Mouse (Mus musculus) heart, adult 11 months (tissue): ENCODE results near the gene Pspc1.
"Not testable (repeated sequence)": the region's sequence is repeated elsewhere in the genome, so short reads cannot be mapped to it uniquely, and the experiment has no call there.

Source experiments
- DNase-seq: peaks from one replicate; pipeline ENCODE4 v3.0.0; 2022

The Pspc1 gene

GRCm38 (mm10) chr14:56778200-56778932, at the start of gene Pspc1:
Gene Pspc1 (minus strand): TSS chr14:56778316.
- peak; percentile 100 for DNase-seq

DNA sequence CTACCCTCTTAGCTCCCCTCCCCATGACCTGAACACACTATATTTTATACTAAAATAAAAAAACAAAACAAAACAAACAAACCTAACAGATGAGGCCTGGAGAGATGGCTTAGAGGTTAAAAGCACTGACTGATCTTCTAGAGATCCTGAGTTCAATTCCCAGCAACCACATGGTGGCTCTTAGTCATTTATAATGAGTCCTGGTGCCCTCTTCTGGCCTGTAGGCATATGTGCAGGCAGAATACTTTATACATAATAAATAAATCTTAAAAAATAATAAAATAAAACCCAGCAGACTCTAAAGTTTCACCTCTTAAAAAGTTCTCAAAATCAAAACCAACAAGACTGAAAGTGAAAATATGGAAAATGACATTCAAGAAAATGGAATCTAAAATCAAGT, 46.4 kb upstream of the Pspc1 start:
- DNase-seq = no peak

- no peak for DNase-seq
Measured at GRCm38 (mm10) chr14:56817616-56818015, 39.5 kb upstream of the Pspc1 start.

DNA sequence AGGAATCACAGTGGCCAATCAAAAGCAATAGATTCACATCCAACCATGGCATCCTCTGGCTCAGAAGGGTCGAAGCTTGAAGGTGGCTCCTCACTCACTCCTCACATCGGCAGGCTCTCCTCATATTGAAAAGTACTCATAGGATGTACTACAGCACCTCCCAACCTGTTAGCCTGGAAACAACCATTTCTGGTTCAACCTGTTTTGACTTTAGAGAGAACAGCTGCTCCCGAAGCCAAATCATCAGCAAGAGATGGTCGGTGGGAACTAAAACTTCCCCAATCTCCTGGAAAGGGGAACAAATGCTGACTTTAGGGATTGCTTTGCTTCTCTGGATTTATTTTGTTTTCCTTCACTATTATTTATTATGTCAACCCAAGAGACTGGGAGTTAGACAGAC, 39.0 kb upstream of the Pspc1 start:
- no peak for DNase-seq

DNA sequence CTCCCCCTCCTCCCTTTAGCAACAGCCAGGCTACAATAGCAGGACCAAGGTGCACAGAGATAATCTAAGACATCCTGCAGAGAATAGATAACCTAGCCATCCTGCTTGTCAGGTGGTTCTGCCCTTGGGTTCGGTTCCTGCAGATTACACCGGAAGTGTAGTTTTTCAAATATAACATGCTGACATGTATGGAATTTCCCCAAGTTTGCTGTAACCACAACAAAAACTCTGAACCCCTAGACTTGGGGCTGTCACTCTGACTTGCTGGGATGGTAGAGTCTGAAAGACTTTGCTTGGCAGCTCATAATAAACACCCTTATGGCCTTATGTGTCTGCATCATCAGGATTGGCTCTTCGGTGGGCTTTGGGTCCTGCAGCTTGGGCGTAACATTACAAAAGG, 38.4 kb upstream of the Pspc1 start:
- DNase-seq = no peak

DNA sequence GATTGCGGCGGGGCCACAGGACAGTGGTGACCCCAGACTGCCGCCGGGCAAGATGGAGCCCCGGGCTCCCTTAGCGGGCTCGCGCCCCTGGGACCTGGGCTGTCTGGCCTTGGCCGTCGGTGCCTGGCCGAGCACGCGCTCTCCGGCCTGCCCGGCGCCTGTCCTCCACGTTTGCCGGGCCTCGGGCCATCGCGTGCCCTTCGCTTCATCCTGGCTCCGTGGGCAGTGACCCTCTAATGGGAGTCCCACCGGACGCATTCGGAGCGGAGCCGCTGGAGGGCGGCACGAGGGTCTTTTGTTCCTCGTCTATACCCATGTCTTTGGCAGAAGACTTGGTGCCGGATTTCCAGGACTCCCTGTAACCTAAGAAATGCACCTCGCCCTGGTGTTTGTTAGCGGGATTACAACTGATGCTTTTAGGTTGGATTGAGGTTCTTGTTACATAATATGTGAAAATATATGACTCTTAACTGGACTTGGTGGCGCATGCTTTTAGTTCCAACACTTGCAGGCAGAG, 34.5 kb upstream of the Pspc1 start:
- DNase-seq = peak; percentile 98

DNA sequence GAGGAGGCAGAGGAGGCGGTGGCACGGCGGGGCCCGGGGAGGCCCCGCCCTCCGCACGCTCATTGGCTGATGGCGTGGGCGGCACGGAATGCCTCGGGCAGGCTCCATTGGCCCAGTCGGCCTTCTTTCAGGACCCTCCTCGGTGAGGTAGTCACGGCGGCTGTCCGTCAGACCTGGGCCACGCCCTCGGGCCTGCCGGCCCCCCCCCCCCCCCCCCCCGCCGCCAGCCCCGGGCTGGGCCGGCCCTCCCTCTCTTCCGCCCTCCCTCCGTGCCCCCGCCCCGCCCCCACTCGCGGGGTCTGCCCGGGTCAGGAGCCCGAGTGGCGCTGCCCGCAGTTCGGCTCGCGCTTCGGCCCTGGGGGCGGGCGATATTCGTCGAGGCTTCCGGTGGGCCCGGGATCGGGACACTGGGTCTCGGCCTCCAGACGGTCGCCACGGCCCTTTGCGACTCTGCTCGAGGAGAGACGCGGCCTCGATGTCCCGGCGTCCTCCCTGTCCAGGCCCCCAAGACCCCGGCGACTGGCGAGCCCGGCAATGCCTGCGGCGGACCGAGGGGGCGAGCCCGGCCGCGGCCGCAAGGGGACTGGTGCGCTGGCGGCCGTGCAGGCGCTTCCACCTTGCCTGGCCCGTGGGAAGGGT, 33.7 kb upstream of the Pspc1 start, which contains the start of gene Zmym5:
Gene Zmym5, minus strand, starts transcription at position 16 of the 639 bp plus-strand sequence.
- DNase-seq = peak; percentile 100

DNA sequence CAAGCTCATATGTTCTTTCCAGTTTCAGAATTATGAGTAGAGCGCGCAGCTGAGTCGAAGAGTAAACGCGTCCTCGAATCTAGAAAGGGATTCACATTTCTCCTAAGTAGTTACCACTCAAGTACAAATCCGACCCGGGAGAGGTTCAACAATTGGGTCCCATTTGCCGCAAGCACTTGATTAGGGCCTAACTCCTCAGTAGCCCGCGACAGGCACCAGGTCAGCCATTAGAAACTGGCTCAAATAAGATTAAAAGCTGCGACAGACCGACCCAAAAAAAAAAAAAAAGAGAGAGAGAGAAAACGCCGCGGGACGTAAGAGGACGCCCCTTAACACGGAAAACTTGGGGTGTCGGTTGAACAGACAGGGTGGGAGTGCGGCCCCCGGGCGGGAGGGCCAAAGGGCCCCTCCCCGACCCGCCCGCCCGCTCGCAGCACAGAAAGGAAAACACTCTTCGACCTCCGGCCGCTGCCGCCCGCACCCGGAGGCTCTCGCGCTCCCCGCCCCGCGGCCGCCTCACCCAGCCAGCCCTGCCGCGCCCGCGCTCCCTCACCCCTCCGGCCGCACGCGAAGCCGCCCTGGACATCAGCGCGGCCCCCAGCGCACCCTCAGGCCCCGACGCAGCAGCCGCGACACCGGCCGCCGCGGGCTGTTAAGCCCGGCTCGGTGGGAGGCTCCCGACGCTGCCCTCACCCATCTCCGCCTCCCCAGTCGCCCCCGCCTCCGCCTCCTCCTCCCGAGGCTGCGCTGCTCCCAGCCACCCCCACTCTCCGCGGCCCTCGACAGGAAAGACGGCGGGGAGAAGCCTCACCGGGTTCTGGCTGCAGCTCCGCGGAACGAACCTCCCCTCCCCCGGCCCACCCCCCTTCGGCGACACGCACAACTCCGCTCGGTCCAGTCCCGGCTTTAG, 32.9 kb upstream of the Pspc1 start:
- DNase-seq = peak; percentile 97

GRCm38 (mm10) chr14:56793243-56793642, 15.1 kb upstream of the Pspc1 start:
- DNase-seq = no peak

- peak; percentile 7 for DNase-seq
Measured at GRCm38 (mm10) chr14:56784575-56784974, 6.5 kb upstream of the Pspc1 start.

DNA sequence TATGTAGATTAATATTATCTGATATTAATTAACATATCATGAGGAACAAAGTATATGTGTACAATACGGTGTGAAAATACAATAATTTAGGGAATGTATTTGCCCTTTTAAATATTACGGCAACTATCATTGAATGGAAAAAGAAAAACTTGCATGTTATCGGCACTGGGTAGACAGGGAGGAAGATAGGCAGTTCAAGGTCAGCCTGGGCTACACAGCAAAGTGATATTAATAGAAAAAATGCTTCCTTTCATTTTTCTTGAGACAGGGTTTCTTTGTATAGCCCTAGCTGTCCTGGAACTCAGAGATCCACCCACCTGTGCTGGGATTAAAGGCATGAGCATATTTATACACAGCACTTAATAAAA, 801 bp upstream of the Pspc1 start:
- DNase-seq = no peak

- DNase-seq = peak; percentile 97
Measured at GRCm38 (mm10) chr14:56777360-56778136, 568 bp downstream of the Pspc1 start.

DNA sequence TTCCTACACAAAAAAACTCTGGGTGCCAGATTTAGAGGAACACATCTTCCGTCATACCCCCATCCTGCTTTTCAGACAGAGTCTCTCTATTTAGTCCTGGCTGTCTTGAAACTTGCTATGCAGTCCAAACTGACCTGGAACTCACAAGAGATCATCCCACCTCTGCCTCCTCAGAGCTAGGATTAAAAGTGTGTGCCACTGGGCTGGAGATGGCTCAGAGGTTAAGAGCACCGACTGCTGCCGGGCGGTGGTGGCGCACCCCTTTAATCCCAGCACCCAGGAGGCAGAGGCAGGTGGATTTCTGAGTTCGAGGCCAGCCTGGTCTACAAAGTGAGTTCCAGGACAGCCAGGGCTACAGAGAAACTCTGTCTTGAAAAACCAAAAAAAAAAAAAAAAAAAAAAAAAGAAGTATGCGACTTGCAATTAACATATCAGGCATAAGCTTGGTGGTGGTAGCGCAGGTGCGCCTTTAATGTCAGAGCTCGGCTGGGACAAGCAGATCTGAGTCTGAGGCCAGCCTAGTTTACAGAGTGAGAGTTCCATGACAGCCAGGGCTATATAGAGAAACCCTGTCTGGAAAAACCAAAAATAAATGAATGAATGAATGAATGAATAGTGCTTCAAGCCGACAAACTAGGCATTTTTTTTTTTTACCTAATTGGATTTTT, 1.4 kb downstream of the Pspc1 start:
- peak; percentile 76 for DNase-seq

- DNase-seq = peak; percentile 28
Measured at GRCm38 (mm10) chr14:56775416-56775815, 2.7 kb downstream of the Pspc1 start.

DNA sequence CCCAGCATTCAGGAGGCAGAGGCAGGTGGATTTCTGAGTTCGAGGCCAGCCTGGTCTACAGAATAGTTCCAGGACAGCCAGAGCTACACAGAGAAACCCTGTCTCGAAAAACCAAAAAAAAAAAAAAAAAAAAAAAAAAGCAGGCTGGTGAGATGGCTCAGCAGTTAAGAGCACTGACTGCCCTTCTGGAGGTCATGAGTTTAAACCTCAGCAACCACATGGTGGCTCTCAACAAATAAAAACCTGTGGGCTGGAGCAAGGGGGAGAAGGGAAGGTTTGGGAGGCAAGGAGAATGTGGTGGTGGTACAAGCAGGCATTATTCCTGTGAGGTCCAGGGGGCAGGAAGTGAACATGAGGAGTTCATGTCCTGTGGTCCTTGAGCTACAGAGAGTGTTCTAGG, 11.7 kb downstream of the Pspc1 start:
- DNase-seq = not testable (repeated sequence)

GRCm38 (mm10) chr14:56765117-56765516, 13.0 kb downstream of the Pspc1 start:
- not testable (repeated sequence) for DNase-seq

- DNase-seq = no peak
Measured at GRCm38 (mm10) chr14:56751282-56751681, 26.8 kb downstream of the Pspc1 start.

DNA sequence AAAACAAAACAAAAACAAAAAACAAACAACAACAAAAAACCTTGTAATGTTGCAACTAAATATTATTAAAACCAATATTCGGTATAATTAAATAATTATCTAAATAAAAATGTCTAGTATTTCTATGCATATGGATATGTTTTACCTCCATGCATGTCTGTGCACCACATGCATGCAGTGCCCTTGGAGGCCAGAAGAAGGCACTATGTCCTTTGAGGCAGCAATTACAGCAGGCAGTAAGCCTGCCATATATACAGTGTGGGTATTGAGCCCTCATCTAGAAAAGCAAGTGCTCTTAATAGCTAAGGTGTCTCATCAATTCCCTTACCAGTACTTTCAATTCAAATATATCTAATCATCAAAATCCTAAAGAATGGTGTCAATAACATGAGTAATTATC, 37.9 kb downstream of the Pspc1 start:
- no peak for DNase-seq

GRCm38 (mm10) chr14:56726493-56726892, 51.6 kb downstream of the Pspc1 start:
- no peak for DNase-seq

DNA sequence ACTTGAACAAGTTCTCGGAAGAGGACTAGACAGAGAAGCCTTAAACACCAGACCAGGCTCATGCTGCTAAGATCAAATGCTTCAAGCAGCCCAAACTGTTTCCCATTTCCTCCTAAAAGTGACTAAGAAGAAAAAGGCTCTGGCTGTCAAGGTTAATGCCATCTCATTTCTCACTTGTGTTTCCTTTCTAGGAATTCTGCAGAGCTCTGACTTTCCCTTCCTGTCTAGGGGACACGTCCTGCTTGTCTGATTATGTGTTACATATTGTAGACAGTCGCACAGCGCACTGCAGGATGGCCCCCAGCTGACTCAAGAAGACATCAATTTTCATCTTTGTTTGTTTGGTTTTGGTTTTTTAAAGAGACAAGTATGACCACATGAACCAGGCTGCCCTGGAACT, 72.4 kb downstream of the Pspc1 start:
- DNase-seq = no peak

- no peak for DNase-seq
Measured at GRCm38 (mm10) chr14:56702644-56703043, 75.5 kb downstream of the Pspc1 start.

DNA sequence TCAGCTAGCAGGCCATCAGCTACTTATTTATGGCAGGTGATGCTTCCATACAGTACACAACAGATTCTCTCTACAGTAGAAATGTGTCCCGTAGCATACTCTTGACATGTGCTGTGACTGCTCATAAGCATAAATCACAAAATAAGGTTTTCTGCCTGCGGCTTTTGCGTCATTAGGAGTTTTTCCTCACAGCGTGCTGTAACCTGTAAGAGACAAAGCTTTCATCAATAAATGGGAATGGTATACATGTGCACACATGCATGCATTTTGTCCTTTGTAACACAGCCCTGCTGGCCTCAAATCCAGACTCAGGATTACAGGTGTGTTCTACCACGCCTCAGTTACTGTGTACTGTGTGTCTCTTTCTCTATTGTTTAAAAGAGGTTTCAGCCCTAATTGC, 80.3 kb downstream of the Pspc1 start:
- DNase-seq = no peak
